Mouse (Mus musculus): ENCODE results near the gene Selenoi. TPM values are rescaled to one million over a fixed set of nuclear protein-coding genes. Genes with fewer than 3 reads are reported as not detected.

Selenoi gene
- polyA plus RNA-seq, 1 experiment from 2014 or later = 20.8 TPM

DNA sequence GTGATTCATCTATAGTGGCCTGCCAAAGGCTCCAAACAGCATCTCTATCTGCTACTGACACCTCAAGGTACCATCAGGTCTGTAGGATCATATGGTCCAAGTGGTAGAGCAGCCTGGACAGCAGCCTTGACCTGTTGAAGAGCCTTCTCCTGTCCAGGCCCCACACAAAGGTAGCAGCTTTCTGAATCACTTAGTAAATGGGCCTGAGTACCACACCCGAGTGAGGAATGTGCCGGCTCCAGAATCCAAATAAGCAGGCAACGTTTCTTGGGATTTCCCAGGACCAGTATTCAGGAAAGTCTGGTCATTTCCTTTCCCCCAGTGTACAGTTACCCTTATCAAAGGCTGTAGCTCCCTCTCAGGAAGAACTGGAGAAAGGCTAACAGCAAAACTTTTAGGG is 46.6 kb downstream of the Selenoi start:
- H3K9ac ChIP-seq = no peak overlapping the region
- peaks cover 3% of the 10 kb centered on the region; the same call in 1 of the 2 replicates for H3K27me3 ChIP-seq (replicated peaks)
- no peak for ATAC-seq (ENCODE audit: insufficient number of reproducible peaks, low FRiP score)
- no peaks in the 10 kb centered on the region for H3K36me3 ChIP-seq
- H3K9me3 ChIP-seq (replicated peaks) = no peaks in the 10 kb centered on the region
- H3K4me3 ChIP-seq = no peak overlapping the region
- no peak overlapping the region for H3K27ac ChIP-seq (ENCODE audit: poor library complexity, severe bottlenecking)
- H3K4me1 ChIP-seq (replicated peaks) = peaks cover 7% of the 10 kb centered on the region
- 57% methylated on average over 3 of the region's 3 CpGs for WGBS
- H3K4me2 ChIP-seq = no peak overlapping the region

DNA sequence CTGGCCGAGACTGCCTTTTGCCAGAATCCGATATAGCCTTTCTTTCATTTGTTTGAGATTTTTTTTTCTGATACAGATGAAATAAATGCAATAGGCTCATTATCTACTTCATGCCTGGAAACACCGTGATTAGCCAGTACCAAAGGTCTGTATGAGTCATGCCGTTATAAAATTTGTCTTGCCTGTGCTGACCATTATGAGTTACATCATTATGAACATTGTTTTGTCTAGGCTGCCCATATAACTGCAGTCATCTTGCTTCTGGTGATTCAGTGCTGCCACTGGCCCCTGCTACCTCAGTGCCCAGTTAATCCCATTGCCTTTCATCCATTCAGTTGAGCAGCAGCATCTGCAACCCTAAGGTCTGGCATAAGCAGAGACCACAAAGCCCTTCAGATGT is 47.1 kb downstream of the Selenoi start:
- 71% methylated on average over 4 of the region's 4 CpGs for WGBS
- H3K9me3 ChIP-seq (replicated peaks) = no peaks in the 10 kb centered on the region

DNA sequence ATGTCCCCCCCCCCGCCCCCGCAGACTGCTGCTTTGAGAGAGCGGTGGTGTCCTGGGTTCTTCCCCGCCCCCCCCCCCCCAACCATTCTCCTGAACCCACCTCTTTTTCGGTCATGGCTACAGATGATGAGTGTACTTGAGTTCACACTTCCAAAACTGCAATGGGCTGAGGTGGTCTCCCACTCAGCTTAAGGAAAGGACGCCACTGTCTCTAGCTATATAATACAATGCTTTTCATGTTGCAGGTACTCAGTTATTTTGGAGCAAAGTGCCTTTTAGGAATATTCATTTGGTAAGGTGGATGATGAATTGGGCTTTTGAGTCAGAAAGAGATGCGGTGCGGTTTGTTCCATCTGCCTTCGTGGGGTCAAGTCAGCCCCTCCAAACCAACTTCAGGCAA is 48.5 kb downstream of the Selenoi start:
- Histone ChIP-seq H3K9me3 (replicated peaks) (peaks cover 8% of the 10 kb centered on the region), H3K27ac (ENCODE audit: poor library complexity, severe bottlenecking) (no peak overlapping the region), H3K36me3 (no peaks in the 10 kb centered on the region), H3K9ac (no peak overlapping the region), H3K4me3 (peak overlapping the region; percentile 51), H3K4me2 (peak overlapping the region; percentile 85), H3K4me1 (replicated peaks) (peaks cover 7% of the 10 kb centered on the region), H3K27me3 (replicated peaks) (peaks cover 3% of the 10 kb centered on the region; the same call in 1 of the 2 replicates)
- ATAC-seq (ENCODE audit: insufficient number of reproducible peaks, low FRiP score) = no peak
- 41% methylated on average over 9 of the region's 9 CpGs for WGBS

More for the DNA sequence above, 47.1 kb downstream of the Selenoi start:
- Histone ChIP-seq H3K9ac (no peak overlapping the region), H3K36me3 (no peaks in the 10 kb centered on the region), H3K27ac (ENCODE audit: poor library complexity, severe bottlenecking) (no peak overlapping the region), H3K27me3 (replicated peaks) (peaks cover 3% of the 10 kb centered on the region; the same call in 1 of the 2 replicates), H3K4me1 (replicated peaks) (peaks cover 7% of the 10 kb centered on the region), H3K4me2 (no peak overlapping the region), H3K4me3 (no peak overlapping the region)
- no peak for ATAC-seq (ENCODE audit: insufficient number of reproducible peaks, low FRiP score)

DNA sequence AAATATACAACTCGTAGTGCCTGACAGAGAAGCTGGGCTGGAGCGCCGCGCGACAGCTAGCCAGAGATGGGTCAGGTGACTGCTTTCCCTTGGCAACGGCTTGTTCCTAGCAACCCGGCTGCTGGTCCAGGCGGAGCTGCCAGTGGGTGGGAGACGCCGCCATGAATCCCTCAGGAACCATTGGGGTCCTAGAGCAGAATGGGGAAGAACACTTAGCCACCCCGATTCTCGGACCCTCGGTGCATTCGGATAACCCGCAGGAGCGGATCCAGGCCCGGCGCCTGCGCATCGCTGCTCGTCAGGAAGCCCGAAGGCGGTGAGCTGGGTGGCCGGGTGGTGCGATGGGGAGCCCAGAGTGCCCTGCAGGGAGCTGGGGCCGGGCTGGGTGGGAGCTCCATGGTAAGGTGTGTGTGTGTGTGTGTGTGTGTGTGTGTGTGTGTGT is 48.9 kb downstream of the Selenoi start, which contains the start of gene Drc1:
Gene Drc1, plus strand, starts transcription at position 98 of the 442 bp plus-strand sequence.
- Histone ChIP-seq H3K4me2 (peak within 1 kb of the TSS; percentile 85), H3K4me3 (peak within 1 kb of the TSS; percentile 51), H3K9me3 (replicated peaks) (peaks cover 8% of the 10 kb centered on the region), H3K4me1 (replicated peaks) (peaks cover 7% of the 10 kb centered on the region), H3K36me3 (no peaks in the 10 kb centered on the region), H3K27ac (ENCODE audit: poor library complexity, severe bottlenecking) (no peak within 1 kb of the TSS), H3K9ac (no peak within 1 kb of the TSS), H3K27me3 (replicated peaks) (peaks cover 3% of the 10 kb centered on the region; the same call in 1 of the 2 replicates)
- ATAC-seq (ENCODE audit: insufficient number of reproducible peaks, low FRiP score) = no peak; the same call in 1 of the 2 replicates
- 4% methylated on average over 26 of the region's 26 CpGs for WGBS

DNA sequence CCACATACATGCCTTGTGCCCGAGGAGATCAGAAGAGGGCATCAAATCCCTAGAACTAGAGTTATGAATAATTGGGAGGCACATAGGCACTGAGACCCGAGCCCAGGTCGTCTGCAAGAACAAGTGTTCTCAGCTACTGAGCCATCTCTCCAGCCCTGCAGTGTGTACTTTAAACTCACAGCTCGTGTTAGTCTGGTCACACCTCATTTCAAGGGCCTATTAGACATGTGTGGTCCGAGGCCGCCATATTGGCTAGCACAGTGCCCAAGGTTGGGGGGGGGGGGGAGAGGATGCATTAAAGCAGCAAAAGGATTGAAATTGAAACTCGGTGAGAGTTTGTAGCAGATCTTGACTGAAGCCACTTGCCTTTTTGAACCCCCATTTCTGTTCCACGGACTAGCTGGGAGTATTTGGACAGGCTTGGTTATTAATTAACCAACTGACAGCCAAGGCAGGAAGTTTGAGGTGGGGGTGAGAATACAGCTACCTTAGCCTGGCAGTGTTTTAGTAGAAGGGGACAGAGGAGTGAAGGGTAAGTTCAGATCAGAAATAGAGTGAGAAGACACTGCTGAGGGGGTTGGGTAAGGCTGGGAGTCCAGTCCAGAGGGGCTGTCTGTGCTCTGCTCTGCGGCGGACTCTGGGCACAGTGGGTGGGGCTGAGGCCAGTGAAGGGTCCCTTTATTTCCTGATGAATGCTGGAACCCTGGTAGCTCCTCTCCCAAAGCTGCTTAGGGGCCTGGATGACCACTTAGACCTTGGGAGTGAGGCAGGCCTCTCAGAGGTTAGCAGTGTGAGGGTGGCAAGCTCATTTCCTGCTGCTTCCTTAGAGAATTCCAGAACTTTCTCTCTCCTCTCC is 53.8 kb downstream of the Selenoi start:
- Histone ChIP-seq H3K27me3 (replicated peaks) (peaks cover 3% of the 10 kb centered on the region; the same call in 1 of the 2 replicates), H3K9me3 (replicated peaks) (peaks cover 8% of the 10 kb centered on the region), H3K36me3 (no peaks in the 10 kb centered on the region), H3K4me1 (replicated peaks) (peaks cover 7% of the 10 kb centered on the region), H3K4me2 (no peak overlapping the region), H3K4me3 (no peak overlapping the region), H3K9ac (no peak overlapping the region), H3K27ac (ENCODE audit: poor library complexity, severe bottlenecking) (no peak overlapping the region)
- ATAC-seq (ENCODE audit: insufficient number of reproducible peaks, low FRiP score) = no peak
- WGBS = 83% methylated on average over 10 of the region's 10 CpGs

DNA sequence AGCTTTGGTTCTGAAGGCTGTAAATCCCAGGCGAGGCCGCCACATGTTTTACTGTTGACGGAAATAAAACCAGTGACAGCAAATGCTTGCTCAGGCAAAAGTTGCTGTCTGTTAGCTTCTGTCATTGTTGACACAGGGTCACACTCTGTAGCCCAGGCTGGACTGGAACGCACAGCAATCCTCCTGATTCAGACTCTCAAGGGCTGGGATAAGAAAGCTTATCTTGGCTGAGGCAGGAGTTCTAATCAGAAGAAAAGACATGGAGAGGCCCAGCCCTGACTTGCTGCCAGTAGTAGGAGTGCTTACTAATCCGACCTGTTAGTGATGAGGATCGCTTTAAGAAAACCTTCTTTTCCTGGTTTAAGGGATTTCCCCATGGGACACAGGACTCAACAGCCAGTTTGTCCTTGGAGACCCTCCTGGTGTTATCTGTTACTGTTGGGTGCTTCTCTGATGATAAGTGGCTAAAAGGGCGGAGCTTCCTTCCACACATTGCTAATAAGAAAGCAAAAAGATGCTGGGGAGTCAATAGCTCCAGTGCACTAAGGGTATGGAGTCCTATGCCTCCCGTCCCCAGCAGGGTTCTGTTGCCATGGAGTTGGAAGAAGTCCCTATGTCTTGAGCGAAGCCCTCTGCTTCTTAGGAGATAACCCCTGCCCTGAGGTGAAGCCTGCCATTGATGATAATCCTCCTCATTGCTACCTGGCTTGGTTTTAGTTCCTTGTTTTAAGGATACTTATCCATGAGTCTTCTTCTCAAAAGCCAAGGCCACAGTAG is 54.9 kb downstream of the Selenoi start:
- Histone ChIP-seq H3K9ac (no peak overlapping the region), H3K4me1 (replicated peaks) (0 out of 2 replicates have a peak, but pooled peaks cover 3% of the 10 kb centered on the region), H3K4me2 (no peak overlapping the region), H3K27ac (ENCODE audit: poor library complexity, severe bottlenecking) (no peak overlapping the region), H3K27me3 (replicated peaks) (no peaks in the 10 kb centered on the region), H3K36me3 (no peaks in the 10 kb centered on the region), H3K4me3 (no peak overlapping the region), H3K9me3 (replicated peaks) (peaks cover 8% of the 10 kb centered on the region)
- WGBS = 51% methylated on average over 9 of the region's 9 CpGs
- no peak for ATAC-seq (ENCODE audit: insufficient number of reproducible peaks, low FRiP score)

Other genes with a start within 250 kb of the Selenoi start
- 0.43 TPM in 1 of 2 replicates, not detected in the other for gene Il6, start 219.5 kb upstream of the Selenoi start, polyA plus RNA-seq (2016; fragmentation: Nextera tagmentation; extraction: Ambion mirVana)
- gene Tyms, start 159.0 kb upstream of the Selenoi start, polyA plus RNA-seq (2016; fragmentation: Nextera tagmentation; extraction: Ambion mirVana) = 120 and 123 TPM in 2 replicates
- 0.40 and 0.51 TPM in 2 replicates for gene Garem2, start 127.4 kb upstream of the Selenoi start, polyA plus RNA-seq (2016; fragmentation: Nextera tagmentation; extraction: Ambion mirVana)
- not detected in 2 replicates for gene 3110082J24Rik, start 126.5 kb upstream of the Selenoi start, polyA plus RNA-seq (2016; fragmentation: Nextera tagmentation; extraction: Ambion mirVana)
- gene Hadha, start 77.4 kb upstream of the Selenoi start, polyA plus RNA-seq (2016; fragmentation: Nextera tagmentation; extraction: Ambion mirVana) = 237 and 239 TPM in 2 replicates
- 307 and 321 TPM in 2 replicates for gene Hadhb, start 77.3 kb upstream of the Selenoi start, polyA plus RNA-seq (2016; fragmentation: Nextera tagmentation; extraction: Ambion mirVana)
- 0.37 TPM in 1 of 2 replicates, not detected in the other for gene Adgrf3, start 26.9 kb upstream of the Selenoi start, polyA plus RNA-seq (2016; fragmentation: Nextera tagmentation; extraction: Ambion mirVana)
- gene Drc1, start 48.8 kb downstream of the Selenoi start, polyA plus RNA-seq (2016; fragmentation: Nextera tagmentation; extraction: Ambion mirVana) = 0.18 and 0.19 TPM in 2 replicates
- 0.14 and 0.15 TPM in 2 replicates for gene Otof, start 229.4 kb downstream of the Selenoi start, polyA plus RNA-seq (2016; fragmentation: Nextera tagmentation; extraction: Ambion mirVana)
- not detected in 2 replicates for gene 1700001C02Rik, start 233.5 kb downstream of the Selenoi start, polyA plus RNA-seq (2016; fragmentation: Nextera tagmentation; extraction: Ambion mirVana)